Mouse (Mus musculus): ENCODE results near the gene Garnl3.

GRCm38 (mm10) chr2:32962875-32963220 lies 168.6 kb downstream of the Garnl3 start:
- no peak for TF ChIP-seq CTCF (IDR thresholded peaks at IDR 0.05; ENCODE audit: control insufficient read depth, insufficient read depth, low read length)
- no peak for TF ChIP-seq POLR2A (IDR thresholded peaks at IDR 0.05; ENCODE audit: borderline replicate concordance, control insufficient read depth, low read depth, low read length)
